Mouse (Mus musculus): Measurements from ENCODE around the gene Cd28.

The Cd28 gene

DNA sequence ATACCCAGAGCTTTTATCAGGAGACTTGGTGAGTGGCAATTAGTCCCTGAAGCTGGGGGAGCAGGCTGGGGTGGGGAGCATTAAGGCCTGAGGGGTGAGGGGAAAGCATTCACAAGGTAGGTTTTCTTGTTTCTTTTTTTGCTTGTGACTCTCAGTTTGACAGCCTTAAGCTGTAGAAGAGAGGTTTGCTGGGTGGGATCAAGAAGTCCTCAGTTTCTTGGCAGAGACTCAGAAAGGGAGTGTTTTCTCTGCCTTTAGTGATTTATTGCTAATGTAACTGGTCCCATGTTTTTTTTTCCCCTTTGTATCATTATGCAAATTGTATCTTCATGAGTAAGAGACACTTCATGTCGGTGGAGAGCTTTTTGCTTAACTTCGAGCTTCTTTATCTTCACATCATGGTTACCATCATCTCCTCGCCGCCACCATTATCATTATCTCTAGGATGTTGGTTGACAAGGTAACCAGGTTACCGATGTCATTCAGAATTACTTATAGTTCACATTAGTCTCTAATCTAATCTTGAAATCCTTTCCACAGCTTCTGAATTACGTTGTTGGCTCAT, 33.7 kb downstream of the Cd28 start:
- no peak for DNase-seq (ENCODE audit: inconsistent ontology term)

DNA sequence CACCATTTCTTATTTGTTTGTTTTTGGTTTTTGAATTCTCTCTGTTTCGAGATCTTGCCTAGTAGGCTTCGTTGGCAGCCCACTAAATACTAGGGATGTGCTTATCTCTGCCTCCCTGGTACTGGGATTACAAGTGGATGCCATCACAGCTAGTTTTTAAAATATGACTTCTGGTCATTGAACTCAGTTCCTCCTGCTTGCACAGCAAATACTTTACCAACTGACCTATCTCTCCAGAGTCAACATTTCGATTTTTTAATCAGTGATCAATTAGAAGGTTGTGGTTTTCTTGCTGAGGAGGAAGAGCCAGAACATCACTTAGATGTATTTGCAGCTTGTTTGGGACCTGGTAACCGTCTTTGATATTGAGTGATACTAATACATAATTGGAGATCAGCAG, 34.4 kb downstream of the Cd28 start:
- no peak for DNase-seq (ENCODE audit: inconsistent ontology term)

DNA sequence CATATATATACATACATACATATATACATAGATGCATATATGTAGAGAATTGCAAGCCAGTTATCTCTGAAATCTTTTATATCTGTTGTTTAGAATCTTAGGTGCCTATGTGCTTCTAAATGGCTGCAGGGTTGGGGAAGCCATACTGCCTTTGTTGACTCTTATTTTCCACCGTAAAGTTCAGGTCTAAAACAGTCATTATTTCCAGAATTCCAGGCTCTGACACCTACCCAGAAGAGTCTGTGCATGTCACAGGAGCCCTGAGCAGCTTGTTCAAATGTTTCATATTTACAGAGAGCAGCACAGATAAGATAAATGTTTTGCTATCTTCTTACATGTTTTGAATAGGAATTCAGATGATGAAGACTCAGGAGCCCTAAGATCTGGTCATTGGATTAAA, 36.4 kb downstream of the Cd28 start:
- DNase-seq (ENCODE audit: inconsistent ontology term), result no peak

DNA sequence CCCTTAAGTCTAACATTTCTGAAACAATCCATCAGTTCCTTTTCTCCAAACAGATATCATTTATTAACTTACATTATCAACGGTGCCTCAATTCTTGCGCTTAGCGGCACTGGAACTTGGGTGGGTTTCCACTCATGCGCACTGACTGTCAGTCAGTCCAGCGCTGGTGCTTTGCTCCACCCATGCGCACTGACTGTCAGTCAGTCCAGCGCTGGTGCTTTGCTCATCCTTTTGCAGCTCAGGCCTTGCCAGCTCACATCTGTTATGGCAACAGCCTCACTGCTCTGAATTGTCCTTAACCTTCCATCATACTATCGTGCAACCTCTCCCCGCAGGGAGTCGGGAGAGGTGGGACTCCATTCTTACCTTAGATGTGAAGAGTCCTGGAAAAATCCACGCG, 37.4 kb downstream of the Cd28 start:
- DNase-seq (ENCODE audit: inconsistent ontology term), result no peak

DNA sequence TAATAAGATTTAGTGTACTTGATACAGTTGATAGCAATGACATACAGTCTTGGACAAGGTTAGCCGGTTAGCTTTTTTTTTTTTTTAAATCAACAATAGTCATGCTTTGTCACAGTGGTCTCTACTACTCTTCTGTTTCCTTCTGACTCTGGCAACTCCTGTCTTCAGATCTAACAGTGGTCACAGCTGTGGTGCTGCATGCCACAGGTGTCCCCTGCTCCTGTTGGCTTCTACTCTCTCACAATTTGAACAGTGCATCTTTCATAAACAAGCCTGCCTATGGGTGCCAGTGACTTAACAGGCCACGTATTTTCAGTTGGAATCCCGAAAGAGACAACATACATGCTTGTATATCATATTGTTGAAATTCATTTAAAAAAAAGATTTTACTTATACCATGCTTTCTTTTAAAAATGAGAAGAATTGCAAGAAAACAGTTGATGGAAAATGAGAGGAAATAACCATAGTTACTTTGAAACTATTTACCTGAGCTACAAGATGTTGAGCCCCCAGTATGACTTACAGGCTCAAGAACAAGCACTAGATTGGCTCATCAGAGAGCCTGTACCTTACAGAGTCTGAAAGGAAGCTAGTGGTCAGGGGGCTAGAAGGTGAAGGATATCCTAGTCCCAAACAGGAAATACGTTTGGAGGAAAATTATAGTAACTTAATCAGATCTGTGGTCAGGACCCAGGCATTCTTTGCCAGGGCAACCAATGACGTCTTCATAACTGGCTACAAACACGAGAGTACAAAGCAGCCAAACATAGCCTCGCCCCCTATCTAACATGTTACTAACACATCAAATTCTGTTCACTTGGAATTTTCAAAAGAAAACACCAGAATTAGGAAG, 39.0 kb downstream of the Cd28 start:
- DNase-seq (ENCODE audit: inconsistent ontology term), result no peak

DNA sequence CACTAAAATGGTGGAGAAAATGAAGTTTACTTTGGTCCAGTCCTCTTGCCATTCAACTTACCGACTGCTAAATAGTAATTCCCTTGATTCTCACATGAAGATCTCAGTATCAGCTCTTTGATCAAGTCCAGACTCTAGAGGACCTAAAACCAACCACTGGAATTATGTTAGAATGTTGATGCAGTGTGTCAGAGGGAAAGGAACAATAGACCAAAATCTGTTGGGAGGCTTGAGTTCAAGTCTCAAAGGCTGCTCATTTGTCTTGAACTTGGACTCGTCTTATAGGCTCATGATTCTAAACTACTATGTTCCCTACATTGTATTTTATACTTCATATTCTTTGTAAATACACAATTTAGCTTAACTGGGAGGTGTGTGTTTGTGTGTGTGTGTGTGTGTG, 41.0 kb downstream of the Cd28 start:
- no peak for DNase-seq (ENCODE audit: inconsistent ontology term)

DNA sequence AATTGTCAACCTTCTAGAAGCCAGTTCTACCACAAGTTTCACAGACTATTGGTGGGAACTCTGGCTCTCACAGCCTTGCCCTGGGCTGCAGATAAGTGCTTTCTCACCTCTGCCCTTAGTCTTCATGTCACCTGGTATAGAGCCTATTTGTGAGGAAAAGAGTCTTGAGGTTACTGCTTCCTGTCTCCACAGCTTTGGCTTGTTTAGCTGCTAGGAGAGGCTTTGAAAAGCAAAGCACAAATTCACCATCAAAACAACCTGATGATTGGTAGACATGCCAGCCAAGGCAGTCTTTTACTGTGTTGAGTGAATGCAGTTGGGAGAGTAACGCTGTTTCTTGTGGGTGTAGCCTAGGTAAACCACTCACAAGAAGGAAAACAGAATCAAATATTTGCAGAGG, 41.6 kb downstream of the Cd28 start:
- DNase-seq (ENCODE audit: inconsistent ontology term), result no peak

DNA sequence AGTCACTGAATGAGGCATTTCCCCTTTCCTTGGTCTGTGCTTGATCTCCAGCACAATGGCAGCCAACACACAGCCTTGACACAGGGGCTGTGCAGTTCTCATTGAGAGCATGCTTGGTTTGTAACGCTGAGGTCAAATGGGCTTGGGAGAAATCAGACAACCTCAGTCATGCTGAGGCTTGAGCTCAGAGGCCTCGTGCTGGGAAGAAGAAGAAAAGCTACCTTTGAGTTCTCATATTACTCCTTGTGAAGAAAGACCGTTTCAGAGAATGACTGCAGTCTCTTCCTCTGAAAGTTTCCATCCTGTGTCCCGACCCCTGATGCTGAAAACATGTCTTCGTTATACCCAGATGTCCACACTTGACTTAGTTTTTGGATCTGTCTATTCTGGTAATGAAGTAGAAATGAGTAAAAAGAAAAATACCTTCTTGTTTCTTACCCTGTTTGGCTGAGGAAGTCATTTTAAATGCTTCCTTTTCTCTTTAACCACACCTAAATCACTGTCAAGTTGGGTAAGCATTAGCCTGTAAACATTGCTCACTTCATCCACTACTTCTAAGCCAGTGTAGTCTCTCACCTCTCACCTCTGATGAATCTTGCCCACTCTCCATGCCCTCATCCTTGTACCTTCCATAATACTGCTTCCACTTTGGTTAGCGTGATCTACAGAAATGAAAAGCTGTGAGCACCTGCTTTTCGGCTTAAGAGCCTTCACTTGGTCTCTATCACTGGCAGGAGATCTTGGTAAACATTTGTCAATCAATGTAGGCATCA, 43.1 kb downstream of the Cd28 start:
- no peak for DNase-seq (ENCODE audit: inconsistent ontology term)

DNA sequence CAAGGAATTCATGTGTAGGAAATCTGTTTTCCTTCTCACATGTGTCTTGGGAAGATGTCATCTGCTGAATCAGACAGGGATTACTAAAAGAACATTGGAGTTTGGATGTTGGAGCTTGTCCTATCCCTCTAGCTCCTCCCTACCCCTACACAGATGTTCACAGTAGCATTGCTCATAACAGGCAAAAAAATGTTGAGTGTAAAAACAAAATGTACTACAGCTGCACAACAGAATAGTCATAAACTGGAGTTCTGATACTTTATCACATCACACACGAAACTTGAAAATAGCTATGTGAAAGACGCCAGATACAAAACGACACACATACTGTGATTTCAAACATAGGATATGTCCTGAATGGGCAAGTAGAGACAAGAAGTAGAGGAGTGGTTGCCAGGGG, 43.9 kb downstream of the Cd28 start:
- no peak for DNase-seq (ENCODE audit: inconsistent ontology term)

DNA sequence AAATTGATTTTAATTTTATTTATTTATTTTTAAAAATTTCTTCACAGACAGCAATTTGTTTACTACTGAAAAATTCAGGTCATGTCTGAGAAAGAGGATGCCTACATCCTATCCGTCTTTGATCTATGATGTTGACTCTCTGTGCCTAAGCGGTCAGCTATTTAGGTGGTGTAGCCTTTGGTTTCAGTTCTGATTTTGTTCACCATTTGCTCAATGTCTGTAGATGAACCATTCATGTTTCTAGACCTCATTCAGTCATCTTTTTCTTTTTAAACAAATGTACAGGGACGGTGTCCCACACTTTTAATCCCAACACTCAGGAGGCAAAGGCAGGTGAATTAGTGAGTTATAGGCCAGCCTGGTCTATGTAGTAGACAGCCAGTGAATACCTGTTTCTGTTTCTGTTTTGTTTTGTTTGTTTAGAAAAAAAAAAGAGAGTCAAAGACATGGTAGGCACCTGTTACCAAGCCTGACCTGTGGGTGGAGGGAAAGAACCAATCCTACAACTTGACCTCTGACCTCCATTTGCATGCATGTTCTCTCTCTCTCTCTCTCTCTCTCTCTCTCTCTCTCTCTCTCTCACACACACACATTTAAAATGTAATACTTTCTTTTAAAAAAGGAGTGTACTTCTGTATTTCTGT, 45.0 kb downstream of the Cd28 start:
- no peak for DNase-seq (ENCODE audit: inconsistent ontology term)

DNA sequence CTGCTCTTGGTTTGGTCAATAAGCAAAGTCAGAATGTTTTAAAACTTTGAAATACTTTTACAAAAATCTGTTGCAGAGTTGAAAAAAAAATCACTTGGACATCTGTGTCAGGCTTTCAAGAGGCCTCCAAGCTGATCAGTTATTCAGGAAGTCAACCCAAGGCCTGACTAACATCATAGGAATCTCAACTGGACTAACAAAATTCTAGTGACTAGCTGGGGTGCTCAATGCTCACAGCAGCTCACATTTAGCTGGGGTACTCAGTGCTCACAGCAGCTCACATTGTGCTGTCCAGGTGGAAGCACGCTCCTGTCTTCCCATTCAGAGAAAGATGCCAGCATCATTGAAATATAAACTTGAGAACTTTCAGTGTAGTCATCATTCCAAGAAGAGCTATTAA, 45.9 kb downstream of the Cd28 start:
- peak; percentile 34 for DNase-seq (ENCODE audit: inconsistent ontology term)

DNA sequence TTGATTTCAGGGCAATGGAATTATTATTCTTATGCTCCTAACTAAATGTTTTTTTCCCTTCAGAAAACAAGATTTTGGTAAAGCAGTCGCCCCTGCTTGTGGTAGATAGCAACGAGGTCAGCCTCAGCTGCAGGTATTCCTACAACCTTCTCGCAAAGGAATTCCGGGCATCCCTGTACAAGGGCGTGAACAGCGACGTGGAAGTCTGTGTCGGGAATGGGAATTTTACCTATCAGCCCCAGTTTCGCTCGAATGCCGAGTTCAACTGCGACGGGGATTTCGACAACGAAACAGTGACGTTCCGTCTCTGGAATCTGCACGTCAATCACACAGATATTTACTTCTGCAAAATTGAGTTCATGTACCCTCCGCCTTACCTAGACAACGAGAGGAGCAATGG, 46.3 kb downstream of the Cd28 start:
- no peak for DNase-seq (ENCODE audit: inconsistent ontology term)

DNA sequence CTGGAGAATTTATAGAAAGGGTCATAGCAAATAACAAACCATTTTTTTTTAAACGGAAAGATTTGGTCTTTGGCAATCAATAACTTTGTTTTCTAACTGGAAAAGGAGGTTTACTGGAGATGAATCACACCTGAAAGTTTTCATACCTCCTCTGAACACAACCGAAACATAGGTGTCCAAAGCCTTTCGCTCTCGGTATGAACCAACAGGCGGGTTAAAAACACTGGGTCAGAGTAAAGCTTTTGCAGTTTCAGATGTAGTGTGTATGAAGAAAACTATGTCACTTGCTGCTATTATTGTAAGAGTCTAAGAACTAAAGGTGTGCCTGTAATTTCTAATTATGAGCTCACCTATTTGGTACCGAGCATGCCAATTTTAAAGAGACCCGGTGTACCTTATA, 55.2 kb downstream of the Cd28 start:
- no peak for DNase-seq (ENCODE audit: inconsistent ontology term)

DNA sequence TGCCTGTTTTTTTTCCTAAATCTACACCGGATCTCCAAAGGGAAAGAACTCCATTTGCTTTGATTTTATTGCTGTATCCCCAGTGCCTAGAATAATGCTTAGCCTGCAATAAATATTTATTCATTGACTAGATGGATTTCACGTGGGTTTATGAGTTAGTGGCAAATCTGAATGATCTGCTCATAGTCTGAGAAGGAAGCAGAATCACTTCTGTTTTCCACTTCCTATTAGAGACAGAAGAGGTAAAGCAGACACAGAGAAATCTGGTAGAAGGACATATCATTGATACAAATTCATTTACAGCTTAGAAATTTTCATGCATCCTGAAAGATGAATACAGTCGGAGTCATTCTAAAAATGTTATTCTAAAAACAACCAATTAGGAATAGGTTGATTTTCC, 56.6 kb downstream of the Cd28 start:
- no peak for DNase-seq (ENCODE audit: inconsistent ontology term)

DNA sequence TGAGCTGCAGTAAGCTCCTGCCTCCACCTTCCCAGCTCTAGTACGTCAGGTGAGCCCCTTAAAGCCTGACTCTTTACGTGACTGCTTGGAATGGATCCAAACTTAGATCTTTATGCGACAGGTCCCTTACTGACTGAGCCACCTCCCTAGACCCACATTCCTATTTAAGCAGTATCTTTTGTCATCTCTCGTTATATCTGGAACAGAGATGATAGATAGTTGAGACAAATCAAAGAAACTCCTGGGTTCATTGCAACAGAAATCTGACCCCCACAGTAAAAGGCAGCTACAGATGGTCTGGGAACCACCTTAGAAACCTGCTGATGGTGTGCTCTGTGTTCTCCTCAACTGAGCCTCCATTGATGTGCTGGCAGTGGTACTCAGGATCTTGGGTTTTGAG, 59.6 kb downstream of the Cd28 start:
- DNase-seq (ENCODE audit: inconsistent ontology term), result no peak

DNA sequence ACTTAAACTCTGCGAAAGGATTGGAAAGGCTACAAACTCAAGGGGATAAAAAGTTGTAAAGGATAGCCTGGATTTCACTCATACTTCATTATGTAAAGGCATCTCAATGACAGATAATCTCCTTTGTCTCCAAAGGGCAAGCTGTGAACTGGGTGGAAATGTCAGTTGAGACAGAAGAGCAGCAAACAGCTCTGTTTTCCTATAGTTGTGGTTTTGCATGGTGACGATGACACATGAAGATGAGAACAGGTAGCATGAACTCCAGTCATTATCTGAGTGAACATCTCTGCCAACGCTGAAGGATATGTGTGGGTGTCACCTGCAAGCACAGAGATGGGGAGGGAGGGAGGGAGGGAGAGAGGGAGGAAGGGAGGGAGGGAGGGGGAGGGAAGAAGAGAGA, 60.3 kb downstream of the Cd28 start:
- no peak for DNase-seq (ENCODE audit: inconsistent ontology term)

DNA sequence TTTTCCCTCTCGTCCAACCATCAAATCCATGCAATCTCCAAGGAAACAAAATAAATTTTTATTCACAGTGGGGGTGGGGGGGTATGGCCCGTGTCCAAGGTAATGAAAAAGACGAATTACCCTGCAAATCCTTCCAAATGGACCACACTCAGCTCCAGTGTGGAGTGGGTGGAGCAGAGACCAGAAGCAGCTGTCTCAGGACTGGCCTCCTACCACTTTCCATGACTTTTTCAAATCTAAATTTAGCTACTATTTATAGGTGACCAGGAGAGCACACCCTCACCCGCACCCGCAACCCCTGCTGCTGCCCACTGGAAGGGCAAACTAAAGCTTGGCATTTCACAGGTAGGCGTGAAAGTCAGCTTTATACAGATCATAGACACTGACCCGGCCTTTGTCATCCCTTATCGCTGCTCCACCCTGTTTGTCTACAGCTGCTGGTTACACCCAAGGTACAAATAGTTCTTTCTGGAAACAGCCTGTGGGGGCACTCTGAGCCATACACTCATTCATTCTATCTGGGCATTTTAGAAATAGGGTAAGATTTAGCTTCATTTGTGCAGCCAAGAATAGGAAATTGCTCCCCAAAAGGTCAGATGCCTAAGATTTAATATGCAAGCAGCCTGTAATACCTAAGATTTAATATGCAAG, 62.0 kb downstream of the Cd28 start:
- no peak for DNase-seq (ENCODE audit: inconsistent ontology term)

DNA sequence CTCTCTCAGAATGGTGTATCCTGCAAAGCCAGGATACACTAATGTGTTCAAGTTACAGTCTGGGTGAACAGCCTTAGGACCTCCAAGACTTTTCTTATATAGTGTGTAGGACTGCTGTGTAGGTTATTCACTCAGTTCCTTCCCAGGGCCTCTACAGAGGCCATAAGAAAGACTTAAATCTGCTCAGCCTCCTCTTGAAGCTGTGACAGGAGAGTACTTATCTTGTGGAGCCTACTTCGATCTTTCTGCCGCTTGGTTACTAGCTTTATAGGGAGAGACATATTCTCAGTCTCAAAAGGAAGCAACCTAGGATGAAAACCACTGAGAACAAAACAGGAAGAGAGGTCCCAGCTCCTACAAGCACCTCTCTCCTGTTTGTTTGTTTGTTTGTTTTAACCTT, 62.6 kb downstream of the Cd28 start:
- no peak for DNase-seq (ENCODE audit: inconsistent ontology term)

DNA sequence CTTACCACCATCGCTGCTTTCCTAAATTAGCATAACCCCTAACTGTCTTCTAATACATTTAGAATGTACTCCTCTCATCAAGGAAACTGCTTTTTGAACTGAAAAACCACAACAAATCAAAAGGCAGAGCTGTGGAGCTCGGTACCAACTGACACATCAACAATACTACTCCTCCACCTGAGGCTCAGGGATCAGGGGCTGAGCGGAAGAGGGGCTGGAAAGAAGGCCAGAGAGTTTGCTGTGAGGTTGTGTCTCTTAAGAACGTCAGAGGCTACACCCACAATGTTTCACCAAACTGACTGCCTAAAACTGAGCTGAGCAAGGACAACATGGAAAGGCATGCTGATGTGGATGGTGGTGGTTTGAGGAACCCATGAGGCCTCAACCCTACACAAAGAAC, 65.1 kb downstream of the Cd28 start:
- no peak for DNase-seq (ENCODE audit: inconsistent ontology term)

DNA sequence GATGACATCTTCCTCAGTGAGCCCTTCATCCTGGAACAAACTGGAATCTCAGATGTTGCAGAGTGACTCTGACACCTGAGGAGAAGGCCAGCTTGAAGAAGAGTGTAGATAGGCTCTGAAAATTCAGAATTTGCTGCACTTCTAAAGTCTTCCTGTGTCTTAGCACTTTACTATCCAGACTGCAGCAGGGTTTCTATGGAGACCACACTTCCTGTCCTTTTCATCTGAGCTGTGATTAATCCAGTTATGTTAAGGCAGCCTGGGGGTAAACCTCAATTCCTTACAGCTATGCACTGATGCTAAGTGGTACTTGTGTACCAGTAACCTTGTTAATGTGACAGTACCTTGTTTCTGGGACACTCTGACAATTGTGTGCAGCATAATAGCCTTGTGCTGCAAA, 77.1 kb downstream of the Cd28 start:
- DNase-seq (ENCODE audit: inconsistent ontology term), result no peak

DNA sequence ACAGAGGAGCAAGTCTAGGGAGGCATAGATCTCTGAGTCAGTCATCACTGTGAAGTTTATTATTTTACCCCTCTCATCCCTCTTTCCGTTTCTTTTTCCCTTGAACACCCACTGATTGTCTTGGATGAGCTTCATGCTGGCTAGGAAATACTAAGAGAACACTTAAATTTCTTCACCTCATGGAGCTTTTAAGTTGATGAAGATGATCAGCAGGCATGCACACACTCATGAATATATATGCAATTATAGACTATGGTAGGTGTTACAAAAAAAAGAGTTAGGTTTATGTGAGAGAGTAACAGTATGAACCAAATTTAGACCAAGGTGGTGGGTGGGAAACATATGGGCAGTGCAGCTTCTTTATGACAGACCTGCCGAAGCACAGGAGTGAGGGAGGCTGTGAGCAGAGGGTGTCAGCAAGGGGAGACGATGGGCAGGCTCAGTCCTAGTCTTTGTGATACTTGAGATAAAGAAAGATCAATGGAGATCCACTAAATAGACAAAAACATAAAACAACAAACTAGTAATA, 79.1 kb downstream of the Cd28 start:
- no peak for DNase-seq (ENCODE audit: inconsistent ontology term)

Measured in Muller cell, postnatal 12 days (primary cell).